Mouse (Mus musculus) cortical plate, adult 2 months (tissue): ENCODE data around the gene Kcnq5.

Experiments
- CTCF ChIP-seq: fragments of 200-500 bp; IDR thresholded peaks from 2 replicates; pipeline ENCODE4 v1.5.1; 2011; ENCODE audit warnings: mild to moderate bottlenecking, control low read depth, low read length; ENCODE audit not compliant: insufficient read depth; ENCODE audit errors: extremely low read depth
- POLR2A ChIP-seq: fragments of 200-500 bp; IDR thresholded peaks from 2 replicates; pipeline ENCODE4 v1.6.1; 2011; ENCODE audit warnings: mild to moderate bottlenecking, low read length, control low read depth; ENCODE audit not compliant: insufficient read depth; ENCODE audit errors: extremely low read depth

GRCm38 (mm10) chr1:21488645-21489044, 473.1 kb downstream of the Kcnq5 start:
- TF ChIP-seq CTCF (no peak), POLR2A (no peak)
